ENCODE assay signal across 17 mouse cellular contexts in genomic region chr13:10199206-10199956, GRCm38 (mm10).
"Had no signal": no experiment of that assay in that cellular context is flagged by ENCODE, and none has a peak within 500 bp of the region (broad histone marks: within the 10 kb centered on the region; RNA-seq: fewer than 3 reads in every experiment).

No protein-coding gene starts in this region.

- H3K9me3 ChIP-seq: liver, embryonic 13.5 days; neural tube, embryonic 12.5 days; neural tube, embryonic 15.5 days had no signal

- H3K4me2 ChIP-seq: liver, embryonic 13.5 days; midbrain, embryonic 11.5 days; neural tube, embryonic 12.5 days; neural tube, embryonic 15.5 days had no signal

- H3K4me3 ChIP-seq: liver, embryonic 13.5 days; neural tube, embryonic 12.5 days; neural tube, embryonic 15.5 days had no signal

- H3K4me1 ChIP-seq: liver, embryonic 13.5 days; neural tube, embryonic 12.5 days; neural tube, embryonic 15.5 days had no signal

- H3K27me3 ChIP-seq: liver, embryonic 13.5 days; neural tube, embryonic 12.5 days; neural tube, embryonic 15.5 days had no signal

- DNase-seq: kidney, adult 18-20 months; kidney, adult 9 months; kidney, postnatal 14 days; kidney, postnatal 4 days; layer of hippocampus, postnatal 36 days; liver, embryonic 13.5 days; lung, adult 2 months; lung, postnatal 14 days; lung, postnatal 4 days; midbrain, embryonic 14.5 days; right cerebral cortex, adult 18-20 months; thymus, adult 2 months; thymus, postnatal 14 days; thymus, postnatal 4 days had no signal

- H3K9ac ChIP-seq: liver, embryonic 13.5 days; neural tube, embryonic 12.5 days; neural tube, embryonic 15.5 days had no signal

- H3K27ac ChIP-seq: liver, embryonic 13.5 days; neural tube, embryonic 12.5 days; neural tube, embryonic 15.5 days had no signal

- H3K36me3 ChIP-seq: liver, embryonic 13.5 days; neural tube, embryonic 12.5 days; neural tube, embryonic 15.5 days had no signal
